Mouse (Mus musculus) E14TG2a.4 (cell line): ENCODE results near the gene Med19.

ENCODE experiments used
- CTCF ChIP-seq: conservative IDR thresholded peaks from 2 replicates; pipeline ENCODE4 v1.5.1; 2014; ENCODE audit warnings: low read length
- NANOG ChIP-seq: IDR thresholded peaks from 2 replicates; pipeline ENCODE4 v1.6.1; 2014; ENCODE audit warnings: borderline replicate concordance, low read length, mixed read lengths
- POU5F1 ChIP-seq: IDR thresholded peaks from 2 replicates; pipeline ENCODE4 v1.6.1; 2014; ENCODE audit warnings: low read length, borderline replicate concordance

DNA sequence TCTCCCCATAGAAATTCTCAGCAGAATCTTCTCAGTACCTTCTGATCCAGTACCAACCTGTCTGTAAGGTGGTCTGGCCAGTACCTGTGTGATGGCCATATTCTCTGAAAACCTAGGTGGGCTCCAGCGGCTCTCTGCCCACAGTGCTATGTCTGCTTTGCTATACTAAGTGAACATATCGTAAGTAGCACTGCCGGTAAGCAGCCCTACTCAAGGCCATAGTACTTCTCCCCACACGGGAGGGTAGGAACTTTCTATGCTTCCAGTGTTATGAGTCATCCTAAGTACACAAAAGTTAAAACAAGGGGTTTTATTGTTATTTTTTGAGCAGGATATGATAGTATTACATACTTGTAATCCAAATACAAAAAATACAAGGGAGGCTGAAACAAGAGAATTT lies 44.2 kb upstream of the Med19 start:
- TF ChIP-seq CTCF: no peak
- TF ChIP-seq POU5F1: no peak
- TF ChIP-seq NANOG: no peak
